8 mouse cellular contexts compared by ENCODE assay signal in genomic region chr11:78114676-78115366, GRCm38 (mm10). TPM values are rescaled to one million over a fixed set of nuclear protein-coding genes. Genes with fewer than 3 reads are reported as not detected.
DNase-seq lines count a peak whose midpoint lies in the region; ATAC-seq lines count a peak whose summit lies in the region.

No protein-coding gene starts in this region.

- WGBS in forebrain, embryonic 13.5 days, result 10% methylated on average over 19 of the region's 19 CpGs
- WGBS in liver, embryonic 16.5 days (ENCODE audit: insufficient replicate concordance), result 11% methylated on average over 19 of the region's 19 CpGs

- H3K36me3 ChIP-seq in erythroblast, embryonic 14.5 days (ENCODE audit: control insufficient read depth), result no peaks in the 10 kb centered on the region
- H3K36me3 ChIP-seq in forebrain, embryonic 13.5 days (ENCODE audit: poor library complexity, severe bottlenecking), result no peaks in the 10 kb centered on the region
- no peaks in the 10 kb centered on the region for H3K36me3 ChIP-seq in liver, embryonic 16.5 days (ENCODE audit: control insufficient read depth, insufficient read depth)

- H3K27me3 ChIP-seq in erythroblast, embryonic 14.5 days (ENCODE audit: control insufficient read depth), result no peaks in the 10 kb centered on the region
- H3K27me3 ChIP-seq in forebrain, embryonic 13.5 days, result no peaks in the 10 kb centered on the region
- H3K27me3 ChIP-seq in liver, embryonic 16.5 days (ENCODE audit: control insufficient read depth, insufficient read depth, low read depth, low read length), result no peaks in the 10 kb centered on the region

- peak overlapping the region; percentile 88 for H3K9ac ChIP-seq in forebrain, embryonic 13.5 days
- H3K9ac ChIP-seq in liver, embryonic 16.5 days (ENCODE audit: low read depth, low read length), result peak overlapping the region; percentile 75

- peaks cover 58% of the 10 kb centered on the region for H3K4me1 ChIP-seq in erythroblast, embryonic 14.5 days (ENCODE audit: control insufficient read depth)
- H3K4me1 ChIP-seq in forebrain, embryonic 13.5 days, result peaks cover 50% of the 10 kb centered on the region
- peaks cover 43% of the 10 kb centered on the region for H3K4me1 ChIP-seq in liver, embryonic 16.5 days (ENCODE audit: control insufficient read depth, low read depth, low read length)

- H3K9me3 ChIP-seq in erythroblast, embryonic 14.5 days (ENCODE audit: control insufficient read depth, low read length), result no peaks in the 10 kb centered on the region
- no peaks in the 10 kb centered on the region for H3K9me3 ChIP-seq in forebrain, embryonic 13.5 days (replicated peaks)
- no peaks in the 10 kb centered on the region for H3K9me3 ChIP-seq in liver, embryonic 16.5 days (replicated peaks; ENCODE audit: control insufficient read depth, low read length)

- peak overlapping the region; percentile 90 for H3K4me3 ChIP-seq in erythroblast, embryonic 14.5 days (replicated peaks)
- H3K4me3 ChIP-seq in forebrain, embryonic 13.5 days, result peak overlapping the region; percentile 80
- peak overlapping the region; percentile 83 for H3K4me3 ChIP-seq in liver, embryonic 16.5 days (ENCODE audit: low read depth, low read length)

- H3K4me2 ChIP-seq in forebrain, embryonic 13.5 days, result peak overlapping the region; percentile 73
- H3K4me2 ChIP-seq in liver, embryonic 16.5 days (ENCODE audit: low read depth, low read length), result peak overlapping the region; percentile 93

- ATAC-seq in erythroblast, adult 5-6 weeks (replicated peaks; ENCODE audit: low FRiP score, poor library complexity, severe bottlenecking), result no peak
- ATAC-seq in forebrain, embryonic 13.5 days, result no peak
- ATAC-seq in liver, embryonic 16.5 days (ENCODE audit: low read depth), result no peak

- DNase-seq in A20 (ENCODE audit: low read depth, low spot score), result peak; percentile 48
- DNase-seq in urinary bladder, adult 2 months (ENCODE audit: low spot score), result no peak
- no peak for DNase-seq in adrenal gland, adult (ENCODE audit: inconsistent age in 2 of 2, low spot score in 1 of 2)
- DNase-seq in ovary, postnatal 36 days (ENCODE audit: low spot score), result no peak

- peak overlapping the region; percentile 89 for H3K27ac ChIP-seq in forebrain, embryonic 13.5 days
- peak overlapping the region; percentile 58; the same call in 1 of the 2 replicates for H3K27ac ChIP-seq in liver, embryonic 16.5 days (ENCODE audit: low read length)

RNA-seq across cellular contexts. Expression of gene Fam222b, which starts 20.4 kb away (rescaled TPM):
- 0.77 and 0.78 TPM in 2 replicates for polyA plus RNA-seq in erythroblast, embryonic 14.5 days (2012)
- 10.2 and 14.8 TPM in 2 replicates for total RNA-seq in erythroblast, adult 5-6 weeks (2015; ENCODE audit: low replicate concordance)
- total RNA-seq in erythroblast, adult 5-6 weeks (2017; ENCODE audit: low replicate concordance), result 1.4 and 3.7 TPM in 2 replicates
- 22.1 and 23.7 TPM in 2 replicates for polyA plus RNA-seq in forebrain, embryonic 13.5 days (2015; fragmentation: Nextera tagmentation; extraction: Ambion mirVana)
- 3.4 and 4.9 TPM in 2 replicates for polyA plus RNA-seq in liver, embryonic 16.5 days (2015; fragmentation: Nextera tagmentation; extraction: Ambion mirVana)
- 6.1 and 10.1 TPM in 2 replicates for polyA plus RNA-seq in urinary bladder, adult 2 months (2012; rRNA removed)

RNA-seq across cellular contexts. Expression of gene Eral1, which starts 34.6 kb away (rescaled TPM):
- polyA plus RNA-seq in erythroblast, embryonic 14.5 days (2012), result 0.14 and 0.29 TPM in 2 replicates
- 3.7 and 7.7 TPM in 2 replicates for total RNA-seq in erythroblast, adult 5-6 weeks (2015; ENCODE audit: low replicate concordance)
- 3.9 and 7.0 TPM in 2 replicates for total RNA-seq in erythroblast, adult 5-6 weeks (2017; ENCODE audit: low replicate concordance)
- polyA plus RNA-seq in forebrain, embryonic 13.5 days (2015; fragmentation: Nextera tagmentation; extraction: Ambion mirVana), result 33.0 and 36.6 TPM in 2 replicates
- polyA plus RNA-seq in liver, embryonic 16.5 days (2015; fragmentation: Nextera tagmentation; extraction: Ambion mirVana), result 12.4 and 12.7 TPM in 2 replicates
- 23.0 and 28.0 TPM in 2 replicates for polyA plus RNA-seq in urinary bladder, adult 2 months (2012; rRNA removed)

RNA-seq across cellular contexts. Expression of gene Traf4, which starts 50.6 kb away (rescaled TPM):
- polyA plus RNA-seq in erythroblast, embryonic 14.5 days (2012), result 7.2 and 9.4 TPM in 2 replicates
- total RNA-seq in erythroblast, adult 5-6 weeks (2015; ENCODE audit: low replicate concordance), result 2.1 and 3.6 TPM in 2 replicates
- total RNA-seq in erythroblast, adult 5-6 weeks (2017; ENCODE audit: low replicate concordance), result 3.2 and 3.5 TPM in 2 replicates
- polyA plus RNA-seq in forebrain, embryonic 13.5 days (2015; fragmentation: Nextera tagmentation; extraction: Ambion mirVana), result 114 and 121 TPM in 2 replicates
- 25.4 and 28.6 TPM in 2 replicates for polyA plus RNA-seq in liver, embryonic 16.5 days (2015; fragmentation: Nextera tagmentation; extraction: Ambion mirVana)
- polyA plus RNA-seq in urinary bladder, adult 2 months (2012; rRNA removed), result 20.4 and 26.1 TPM in 2 replicates

Comparison
In these comparisons a context has a peak if more than half of its experiments do, and no peak if none do; other contexts are left out.
1. RNA of gene Eral1, which starts 34.6 kb away (polyA plus RNA-seq): 33.0 to 36.6 TPM in forebrain, embryonic 13.5 days, 23.0 to 28.0 TPM in urinary bladder, adult 2 months and 12.4 to 12.7 TPM in liver, embryonic 16.5 days; 0.14 to 0.29 TPM in erythroblast, embryonic 14.5 days; every median in the first group is over 10 times any median in the second.
2. Peak in every context shown above with its lines, with median percentiles within 50 percentile points of each other: H3K4me3 ChIP-seq.